Mouse (Mus musculus): ENCODE measurements at regions not wholly inside any gene's neighbourhood (a gene's known extent, or its start where the extent isn't known, plus 50 kb on each side); places are given as distances from the start of the nearest gene placed in this dataset.
A peak's percentile ranks its signal among the peaks of the same experiment; 100 is the strongest.

DNA sequence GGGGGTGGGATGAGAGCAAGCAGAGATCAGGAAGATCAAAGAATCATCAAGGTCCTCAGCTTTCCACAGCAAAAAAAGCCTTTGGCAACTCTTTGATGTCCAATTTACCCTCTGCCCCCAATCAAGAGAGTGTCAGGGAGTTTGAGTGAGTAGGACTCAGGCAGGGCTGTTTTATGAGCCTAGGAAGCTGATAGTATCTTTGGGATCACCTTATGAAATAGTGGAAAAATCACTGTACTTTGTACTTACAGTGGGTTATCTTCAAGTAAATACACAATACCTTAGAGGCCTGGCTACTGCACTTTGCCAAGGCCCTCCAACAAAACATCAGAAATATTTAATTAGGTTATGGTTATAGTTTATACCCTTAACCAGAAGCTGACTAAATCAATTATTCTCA lies 1085.4 kb downstream of the Slc22a22 start:
- H3K9ac ChIP-seq: no peak overlapping the region
- no peak overlapping the region for H3K4me2 ChIP-seq
- H3K36me3 ChIP-seq: no peaks in the 10 kb centered on the region
- no peaks in the 10 kb centered on the region for H3K9me3 ChIP-seq (replicated peaks)
- ATAC-seq (replicated peaks; ENCODE audit: low FRiP score): no peak
- no peaks in the 10 kb centered on the region for H3K4me1 ChIP-seq
- no peaks in the 10 kb centered on the region for H3K27me3 ChIP-seq
- H3K27ac ChIP-seq: no peak overlapping the region
- no peak overlapping the region for H3K4me3 ChIP-seq (replicated peaks)

GRCm38 (mm10) chr15:56378511-56378910 lies 1098.9 kb downstream of the Slc22a22 start:
- H3K36me3 ChIP-seq: no peaks in the 10 kb centered on the region
- 41% methylated on average over 1 of the region's 1 CpGs for WGBS

GRCm38 (mm10) chr15:56350903-56351302 lies 1126.5 kb downstream of the Slc22a22 start:
- Histone ChIP-seq H3K9ac (no peak overlapping the region), H3K4me1 (no peaks in the 10 kb centered on the region), H3K36me3 (no peaks in the 10 kb centered on the region), H3K27ac (no peak overlapping the region), H3K9me3 (replicated peaks) (no peaks in the 10 kb centered on the region), H3K27me3 (no peaks in the 10 kb centered on the region), H3K4me2 (no peak overlapping the region), H3K4me3 (replicated peaks) (no peak overlapping the region)
- ATAC-seq (replicated peaks; ENCODE audit: low FRiP score): no peak
- 84% methylated on average over 5 of the region's 5 CpGs for WGBS

More at GRCm38 (mm10) chr15:56378511-56378910, 1098.9 kb downstream of the Slc22a22 start:
- no peaks in the 10 kb centered on the region for H3K27me3 ChIP-seq
- no peak overlapping the region for H3K4me3 ChIP-seq (replicated peaks)
- 0 out of 2 replicates have a peak, but pooled peaks cover 2% of the 10 kb centered on the region for H3K4me1 ChIP-seq
- no peak overlapping the region for H3K9ac ChIP-seq
- H3K4me2 ChIP-seq: no peak overlapping the region
- H3K9me3 ChIP-seq (replicated peaks): no peaks in the 10 kb centered on the region
- no peak overlapping the region for H3K27ac ChIP-seq
- peak; percentile 73 for ATAC-seq (replicated peaks; ENCODE audit: low FRiP score)

DNA sequence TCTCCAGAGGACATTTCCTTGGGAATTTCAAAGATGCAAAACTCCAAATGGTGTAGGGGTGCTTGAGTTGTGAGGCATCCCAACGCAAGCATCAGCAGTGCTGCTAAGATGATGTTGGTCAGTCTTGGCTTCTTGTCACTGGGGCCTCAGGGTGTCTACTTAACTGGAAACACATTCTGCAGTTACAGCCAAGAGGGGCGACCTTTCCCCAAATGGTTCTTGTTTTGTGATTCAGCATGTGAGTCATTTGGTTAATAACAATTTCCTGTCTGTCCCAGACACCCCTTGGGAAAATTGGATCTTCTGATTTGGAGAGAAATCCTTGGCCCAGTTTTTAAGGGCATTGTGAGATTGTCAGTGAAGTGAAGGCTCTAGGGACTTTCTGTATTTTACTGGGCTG lies 1131.3 kb downstream of the Slc22a22 start:
- Histone ChIP-seq H3K4me1 (peaks cover 8% of the 10 kb centered on the region), H3K36me3 (no peaks in the 10 kb centered on the region), H3K9ac (no peak overlapping the region), H3K4me3 (replicated peaks) (no peak overlapping the region), H3K27ac (no peak overlapping the region), H3K27me3 (no peaks in the 10 kb centered on the region), H3K9me3 (replicated peaks) (no peaks in the 10 kb centered on the region), H3K4me2 (no peak overlapping the region)
- WGBS: 60% methylated on average over 2 of the region's 2 CpGs
- ATAC-seq (replicated peaks; ENCODE audit: low FRiP score): no peak

GRCm38 (mm10) chr15:56344973-56345372 lies 1132.5 kb downstream of the Slc22a22 start:
- Histone ChIP-seq H3K9ac (no peak overlapping the region), H3K4me3 (replicated peaks) (no peak overlapping the region), H3K36me3 (no peaks in the 10 kb centered on the region), H3K9me3 (replicated peaks) (no peaks in the 10 kb centered on the region), H3K4me1 (peaks cover 8% of the 10 kb centered on the region), H3K27me3 (no peaks in the 10 kb centered on the region), H3K27ac (no peak overlapping the region), H3K4me2 (no peak overlapping the region)
- peak; percentile 62 for ATAC-seq (replicated peaks; ENCODE audit: low FRiP score)
- WGBS: 35% methylated on average over 2 of the region's 2 CpGs

DNA sequence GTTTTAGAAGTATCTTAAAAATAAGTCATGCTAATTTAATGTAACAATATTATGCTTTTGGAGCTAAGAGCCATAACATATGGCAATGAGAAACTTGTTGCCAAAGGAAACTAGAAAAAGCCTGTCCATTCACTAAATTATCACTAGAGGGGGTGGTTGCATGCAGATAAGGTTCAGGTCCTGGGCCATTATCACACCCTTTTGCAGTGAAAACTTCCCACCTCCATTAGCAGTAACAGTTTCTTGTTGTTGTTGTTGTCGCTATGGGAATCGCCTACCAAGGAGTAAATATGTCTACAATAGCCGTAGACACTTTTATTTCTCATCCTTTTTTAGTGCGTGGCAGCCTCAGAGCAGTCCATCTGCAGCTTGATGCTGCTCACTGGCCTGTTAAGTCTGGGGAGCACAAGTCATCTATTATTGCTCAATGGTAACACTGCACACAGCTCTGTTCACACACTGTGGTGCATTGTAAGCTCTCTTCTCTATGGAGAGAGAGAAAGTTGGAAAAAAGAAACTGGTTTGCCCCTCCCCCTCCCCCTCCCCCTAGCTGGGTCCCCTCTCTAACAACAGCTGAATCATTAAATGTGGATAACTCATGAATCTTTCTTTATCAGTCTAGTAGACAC lies 1133.0 kb downstream of the Slc22a22 start:
- 19% methylated on average over 4 of the region's 4 CpGs for WGBS
- Histone ChIP-seq H3K36me3 (no peaks in the 10 kb centered on the region), H3K27ac (peak overlapping the region; percentile 76), H3K27me3 (no peaks in the 10 kb centered on the region), H3K9ac (no peak overlapping the region), H3K4me2 (peak overlapping the region; percentile 19; the same call in 1 of the 2 replicates), H3K4me3 (replicated peaks) (no peak overlapping the region), H3K9me3 (replicated peaks) (no peaks in the 10 kb centered on the region), H3K4me1 (peaks cover 8% of the 10 kb centered on the region)
- ATAC-seq (replicated peaks; ENCODE audit: low FRiP score): peak; percentile 91

DNA sequence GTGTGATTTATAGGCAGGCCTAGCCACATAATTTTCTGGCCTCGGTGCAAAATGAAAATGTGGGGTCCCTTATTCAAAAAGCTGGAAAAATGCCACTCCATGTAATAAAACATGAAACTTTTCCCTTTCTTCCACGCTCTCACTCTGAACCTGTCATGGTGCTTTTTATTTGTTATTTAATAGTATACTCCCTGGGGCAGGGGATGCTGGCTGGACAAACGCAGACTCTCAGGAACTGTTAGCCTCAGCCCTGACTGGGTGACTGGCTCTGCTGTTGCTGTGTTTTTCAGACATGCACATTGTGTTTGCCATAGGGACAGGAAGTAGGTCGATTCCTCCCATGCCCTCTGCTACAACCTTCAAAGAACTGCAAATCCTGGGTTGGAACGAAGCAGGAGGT lies 1139.5 kb downstream of the Slc22a22 start:
- Histone ChIP-seq H3K4me2 (no peak overlapping the region), H3K9ac (no peak overlapping the region), H3K27ac (peak overlapping the region; percentile 42; the same call in 1 of the 2 replicates), H3K27me3 (no peaks in the 10 kb centered on the region), H3K4me1 (peaks cover 7% of the 10 kb centered on the region), H3K4me3 (replicated peaks) (no peak overlapping the region), H3K36me3 (no peaks in the 10 kb centered on the region), H3K9me3 (replicated peaks) (no peaks in the 10 kb centered on the region)
- WGBS: 13% methylated on average over 5 of the region's 5 CpGs
- peak; percentile 75; the same call in 1 of the 2 replicates for ATAC-seq (replicated peaks; ENCODE audit: low FRiP score)

DNA sequence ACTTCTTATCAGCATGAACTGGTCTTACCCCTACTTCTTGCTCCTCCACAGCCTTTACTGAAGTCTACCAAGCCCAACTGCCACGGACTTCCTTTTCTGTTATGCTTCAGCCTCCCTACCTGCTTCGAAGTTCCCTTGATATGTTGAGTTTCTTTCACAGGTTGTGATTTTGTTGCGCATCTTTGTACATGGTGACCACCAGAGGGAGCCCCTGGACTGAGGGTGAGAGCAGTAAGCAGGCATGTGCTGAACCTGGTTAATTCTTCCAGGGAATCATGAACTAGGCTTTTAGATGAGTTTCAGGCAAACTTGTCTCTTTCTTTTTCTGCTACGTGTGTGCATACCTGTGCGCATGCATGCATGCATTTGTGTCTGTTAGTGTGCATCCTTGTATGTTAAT lies 1141.0 kb downstream of the Slc22a22 start:
- no peaks in the 10 kb centered on the region for H3K27me3 ChIP-seq
- peak; percentile 58; the same call in 1 of the 2 replicates for ATAC-seq (replicated peaks; ENCODE audit: low FRiP score)
- 41% methylated on average over 5 of the region's 5 CpGs for WGBS
- no peak overlapping the region for H3K9ac ChIP-seq
- H3K4me3 ChIP-seq (replicated peaks): no peak overlapping the region
- H3K9me3 ChIP-seq (replicated peaks): no peaks in the 10 kb centered on the region
- H3K4me2 ChIP-seq: no peak overlapping the region
- H3K36me3 ChIP-seq: no peaks in the 10 kb centered on the region
- no peak overlapping the region for H3K27ac ChIP-seq
- peaks cover 7% of the 10 kb centered on the region for H3K4me1 ChIP-seq

DNA sequence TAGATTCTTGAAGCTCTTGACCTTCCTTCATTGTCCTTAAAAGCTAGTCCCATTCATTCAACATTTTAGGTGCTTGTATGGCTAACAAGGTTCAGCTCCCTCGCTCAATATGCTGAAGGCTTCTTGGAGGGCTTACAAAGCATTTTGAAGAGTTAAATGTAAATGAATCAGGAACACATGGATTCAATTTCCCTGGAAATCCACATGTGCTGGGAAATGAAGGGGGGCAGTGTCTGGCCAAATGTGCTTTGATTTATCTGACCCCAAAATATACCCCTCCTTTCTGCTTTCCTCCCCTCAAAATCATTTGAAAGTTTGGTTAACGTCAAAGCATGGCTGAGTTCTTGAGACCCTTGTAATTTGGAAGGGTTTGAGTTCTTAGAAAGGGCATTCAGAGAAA lies 1142.4 kb downstream of the Slc22a22 start:
- H3K27ac ChIP-seq: no peak overlapping the region
- WGBS: 58% methylated on average over 2 of the region's 2 CpGs
- H3K4me2 ChIP-seq: no peak overlapping the region
- no peaks in the 10 kb centered on the region for H3K9me3 ChIP-seq (replicated peaks)
- H3K27me3 ChIP-seq: no peaks in the 10 kb centered on the region
- H3K4me3 ChIP-seq (replicated peaks): no peak overlapping the region
- H3K9ac ChIP-seq: no peak overlapping the region
- H3K36me3 ChIP-seq: no peaks in the 10 kb centered on the region
- peaks cover 7% of the 10 kb centered on the region for H3K4me1 ChIP-seq
- ATAC-seq (replicated peaks; ENCODE audit: low FRiP score): no peak

- Histone ChIP-seq H3K27ac (no peak overlapping the region), H3K36me3 (no peaks in the 10 kb centered on the region), H3K4me2 (no peak overlapping the region), H3K4me3 (replicated peaks) (no peak overlapping the region), H3K9me3 (replicated peaks) (no peaks in the 10 kb centered on the region), H3K27me3 (no peaks in the 10 kb centered on the region), H3K9ac (no peak overlapping the region), H3K4me1 (no peaks in the 10 kb centered on the region)
- no peak for ATAC-seq (replicated peaks; ENCODE audit: low FRiP score)
Observed at GRCm38 (mm10) chr15:56320501-56320900, 1156.9 kb downstream of the Slc22a22 start.

- H3K27ac ChIP-seq: no peak overlapping the region
- no peaks in the 10 kb centered on the region for H3K36me3 ChIP-seq
- 78% methylated on average over 3 of the region's 3 CpGs for WGBS
- no peaks in the 10 kb centered on the region for H3K27me3 ChIP-seq
- no peak overlapping the region for H3K4me3 ChIP-seq (replicated peaks)
- ATAC-seq (replicated peaks; ENCODE audit: low FRiP score): no peak
- H3K9me3 ChIP-seq (replicated peaks): no peaks in the 10 kb centered on the region
- H3K9ac ChIP-seq: no peak overlapping the region
- H3K4me2 ChIP-seq: no peak overlapping the region
- no peaks in the 10 kb centered on the region for H3K4me1 ChIP-seq
Observed at GRCm38 (mm10) chr15:56294910-56295438, 1182.5 kb downstream of the Slc22a22 start.

- 38% methylated on average over 7 of the region's 7 CpGs for WGBS
- peak; percentile 95 for ATAC-seq (replicated peaks; ENCODE audit: low FRiP score)
- H3K27ac ChIP-seq: peak overlapping the region; percentile 58; the same call in 1 of the 2 replicates
Observed at GRCm38 (mm10) chr15:56278622-56279301, 1198.7 kb downstream of the Slc22a22 start.

More at GRCm38 (mm10) chr15:56278622-56279301, 1198.7 kb downstream of the Slc22a22 start:
- Histone ChIP-seq H3K9me3 (replicated peaks) (no peaks in the 10 kb centered on the region), H3K4me1 (peaks cover 8% of the 10 kb centered on the region), H3K4me2 (no peak overlapping the region), H3K4me3 (replicated peaks) (no peak overlapping the region), H3K9ac (no peak overlapping the region), H3K27me3 (no peaks in the 10 kb centered on the region), H3K36me3 (no peaks in the 10 kb centered on the region)

Data from kidney, embryonic 15.5 days (tissue).